9 mouse cellular contexts compared by ENCODE assay signal in genomic region chr14:61011621-61012174, GRCm38 (mm10). TPM values are rescaled to one million over a fixed set of nuclear protein-coding genes. Genes with fewer than 3 reads are reported as not detected.
DNase-seq lines count a peak whose midpoint lies in the region; ATAC-seq and TF ChIP-seq lines count a peak whose summit lies in the region.
"Had no signal": no experiment of that assay in that cellular context is flagged by ENCODE, and none has a peak within 500 bp of the region (broad histone marks: within the 10 kb centered on the region; RNA-seq: fewer than 3 reads in every experiment).

No protein-coding gene starts in this region.

- WGBS in heart, adult 2 months: 98% methylated on average over 8 of the region's 8 CpGs
- 79% methylated on average over 8 of the region's 8 CpGs for WGBS in lung, embryonic 15.5 days
- 61% methylated on average over 8 of the region's 8 CpGs for WGBS in forebrain, embryonic 11.5 days
- 93% methylated on average over 8 of the region's 8 CpGs for WGBS in limb, embryonic 12.5 days

- no peak overlapping the region for H3K27ac ChIP-seq in heart, adult 2 months
- H3K27ac ChIP-seq in lung, embryonic 15.5 days: peak overlapping the region; percentile 82
- peak overlapping the region; percentile 95 for H3K27ac ChIP-seq in forebrain, embryonic 11.5 days (ENCODE audit: low read depth, low read length)
- peak overlapping the region; percentile 69; the same call in 1 of the 2 replicates for H3K27ac ChIP-seq in limb, embryonic 12.5 days

- no peaks in the 10 kb centered on the region for H3K4me1 ChIP-seq in heart, adult 2 months (ENCODE audit: control insufficient read depth, insufficient read depth, low read length)
- H3K4me1 ChIP-seq in lung, embryonic 15.5 days: peaks cover 23% of the 10 kb centered on the region
- peaks cover 14% of the 10 kb centered on the region for H3K4me1 ChIP-seq in forebrain, embryonic 11.5 days (replicated peaks; ENCODE audit: control insufficient read depth, insufficient read depth, low read length)
- H3K4me1 ChIP-seq in limb, embryonic 12.5 days (replicated peaks): peaks cover 24% of the 10 kb centered on the region

- H3K4me2 ChIP-seq in lung, embryonic 15.5 days: no peak overlapping the region
- no peak overlapping the region for H3K4me2 ChIP-seq in forebrain, embryonic 11.5 days (ENCODE audit: low read depth, low read length, severe bottlenecking)
- H3K4me2 ChIP-seq in limb, embryonic 12.5 days: no peak overlapping the region

- no peaks in the 10 kb centered on the region for H3K27me3 ChIP-seq in heart, adult 2 months (ENCODE audit: control insufficient read depth, insufficient read depth, low read length)
- H3K27me3 ChIP-seq in lung, embryonic 15.5 days: no peaks in the 10 kb centered on the region
- H3K27me3 ChIP-seq in forebrain, embryonic 11.5 days (ENCODE audit: control insufficient read depth, insufficient read depth, low read length): no peaks in the 10 kb centered on the region; the same call in 1 of the 2 replicates
- peaks cover 35% of the 10 kb centered on the region for H3K27me3 ChIP-seq in limb, embryonic 12.5 days

- no peaks in the 10 kb centered on the region for H3K9me3 ChIP-seq in lung, embryonic 15.5 days
- H3K9me3 ChIP-seq in forebrain, embryonic 11.5 days (ENCODE audit: control insufficient read depth, low read length): no peaks in the 10 kb centered on the region
- H3K9me3 ChIP-seq in limb, embryonic 12.5 days: no peaks in the 10 kb centered on the region

- no peak overlapping the region for H3K4me3 ChIP-seq in heart, adult 2 months
- H3K4me3 ChIP-seq in lung, embryonic 15.5 days: no peak overlapping the region
- H3K4me3 ChIP-seq in forebrain, embryonic 11.5 days (ENCODE audit: low read depth, low read length): no peak overlapping the region
- H3K4me3 ChIP-seq in limb, embryonic 12.5 days (replicated peaks): no peak overlapping the region

- no peak for ATAC-seq in lung, embryonic 15.5 days (ENCODE audit: borderline replicate concordance, extremely low read depth, low FRiP score, low TSS enrichment)
- ATAC-seq in forebrain, embryonic 11.5 days (replicated peaks; ENCODE audit: low FRiP score): no peak
- no peak for ATAC-seq in limb, embryonic 12.5 days (ENCODE audit: insufficient number of reproducible peaks, insufficient read depth, low FRiP score, low TSS enrichment, low read depth)
- ATAC-seq: inflammation-experienced regulatory T-cells, adult 6 months had no signal

- H3K36me3 ChIP-seq in heart, adult 2 months (ENCODE audit: control insufficient read depth, insufficient read depth, low read length): no peaks in the 10 kb centered on the region
- H3K36me3 ChIP-seq in lung, embryonic 15.5 days: no peaks in the 10 kb centered on the region
- H3K36me3 ChIP-seq in forebrain, embryonic 11.5 days (ENCODE audit: control insufficient read depth, insufficient read depth, low read length): no peaks in the 10 kb centered on the region
- H3K36me3 ChIP-seq in limb, embryonic 12.5 days: no peaks in the 10 kb centered on the region

- H3K9ac ChIP-seq in heart, adult 2 months (ENCODE audit: low read depth, low read length): no peak overlapping the region
- H3K9ac ChIP-seq in lung, embryonic 15.5 days: no peak overlapping the region
- H3K9ac ChIP-seq in forebrain, embryonic 11.5 days (ENCODE audit: low read length): no peak overlapping the region
- H3K9ac ChIP-seq in limb, embryonic 12.5 days (replicated peaks): no peak overlapping the region

- TF ChIP-seq POLR2A in heart, adult 2 months (IDR thresholded peaks at IDR 0.05; ENCODE audit: insufficient read depth, low read depth, low read length): no peak

- no peak for TF ChIP-seq EP300 in heart, adult 2 months (IDR thresholded peaks at IDR 0.05; ENCODE audit: insufficient read depth, low read depth, low read length)

- TF ChIP-seq CTCF in heart, adult 2 months (IDR thresholded peaks at IDR 0.05): no peak

- H3K79me2 ChIP-seq in heart, adult 2 months (replicated peaks; ENCODE audit: control insufficient read depth, insufficient read depth, low read length): no peaks in the 10 kb centered on the region

- peak; percentile 61 for DNase-seq in heart, adult 11 months
- no peak for DNase-seq in heart, adult 2 months
- DNase-seq in lung, postnatal 25 days (ENCODE audit: low spot score): no peak
- no peak for DNase-seq in forebrain, embryonic 11.5 days (ENCODE audit: low spot score)
- DNase-seq in layer of hippocampus, adult 9-10 months (ENCODE audit: low spot score): no peak
- DNase-seq in thymus, postnatal 0 days (ENCODE audit: low spot score): no peak

- intact Hi-C loops in heart, adult 2 months (cut with DNase I): no loop called here

RNA-seq across cellular contexts. Expression of gene Tnfrsf19, which starts 34.6 kb away (rescaled TPM):
- 1 to 10 TPM; 2.2 to 4.3 TPM for total RNA-seq in heart, adult 2 months (2021)
- 3.7 and 4.7 TPM in 2 replicates for polyA plus RNA-seq in heart, adult 2 months (2012; rRNA removed)
- polyA plus RNA-seq in lung, embryonic 15.5 days (2015; fragmentation: Nextera tagmentation; extraction: Ambion mirVana): 96.5 and 105 TPM in 2 replicates
- 127 and 138 TPM in 2 replicates for polyA plus RNA-seq in forebrain, embryonic 11.5 days (2014; fragmentation: Nextera tagmentation; extraction: Ambion mirVana)
- 34.2 and 42.5 TPM in 2 replicates for polyA plus RNA-seq in limb, embryonic 12.5 days (2016; fragmentation: Nextera tagmentation; extraction: Ambion mirVana)
- 3.8 and 4.2 TPM in 2 replicates for polyA plus RNA-seq in thymus, postnatal 0 days (2015; fragmentation: Nextera tagmentation; extraction: Ambion mirVana)
- polyA plus RNA-seq: inflammation-experienced regulatory T-cells, adult 6 months had no signal
